Mouse (Mus musculus) E14TG2a.4 (cell line): ENCODE data around the gene Speer4e.
"Not testable (repeated sequence)": the region's sequence is repeated elsewhere in the genome, so short reads cannot be mapped to it uniquely, and the experiment has no call there.

Experiments
- CTCF ChIP-seq: conservative IDR thresholded peaks from 2 replicates; pipeline ENCODE4 v1.5.1; 2014; ENCODE audit warnings: low read length
- NANOG ChIP-seq: IDR thresholded peaks from 2 replicates; pipeline ENCODE4 v1.6.1; 2014; ENCODE audit warnings: borderline replicate concordance, low read length, mixed read lengths

DNA sequence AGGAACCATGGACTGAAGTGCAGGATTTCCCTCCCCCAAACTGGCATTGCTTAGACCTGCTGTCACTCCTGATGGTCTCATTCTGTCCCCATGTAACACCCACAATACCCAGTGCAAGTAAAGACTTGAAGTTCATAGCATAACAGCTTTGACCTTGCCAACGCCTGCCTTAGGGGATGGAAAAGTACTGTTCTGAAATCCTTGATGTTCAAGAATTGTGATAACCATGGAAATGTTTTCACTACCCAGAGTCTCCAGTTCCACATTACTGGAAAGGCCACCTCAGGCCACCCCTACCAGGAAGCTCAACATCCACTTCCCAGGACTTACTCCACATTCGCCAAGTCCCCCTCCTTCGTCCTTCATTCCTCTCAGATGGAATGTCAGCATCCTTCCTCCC, 23.9 kb downstream of the Speer4e start:
- TF ChIP-seq NANOG, CTCF: not testable (repeated sequence)
